Mouse (Mus musculus): ENCODE results near the gene Rbbp4. TPM values are rescaled to one million over a fixed set of nuclear protein-coding genes. Genes with fewer than 3 reads are reported as not detected.
A peak's percentile ranks its signal among the peaks of the same experiment; 100 is the strongest.
"Not testable (repeated sequence)": the region's sequence is repeated elsewhere in the genome, so short reads cannot be mapped to it uniquely, and the experiment has no call there.

The Rbbp4 gene
- total RNA-seq, 2 experiments from 2014 or later, result 115 to 123 TPM

GRCm38 (mm10) chr4:129374219-129374755, 39.1 kb upstream of the Rbbp4 start:
- no peak overlapping the region for H3K27ac ChIP-seq
- no peak; the same call in 1 of the 2 replicates for TF ChIP-seq CTCF (IDR thresholded peaks at IDR 0.05)
- intact Hi-C loops (cut with DNase I), result no loop called here
- no peak overlapping the region for H3K4me3 ChIP-seq
- no peak for DNase-seq (ENCODE audit: extremely low spot score in 1 of 2, low spot score in 2 of 2)

- intact Hi-C loops (cut with DNase I), result no loop called here
- Histone ChIP-seq H3K27ac (no peak overlapping the region), H3K4me3 (no peak overlapping the region)
- TF ChIP-seq CTCF (IDR thresholded peaks at IDR 0.05), result no peak
- DNase-seq (ENCODE audit: extremely low spot score in 1 of 2, low spot score in 2 of 2), result no peak
Measured at GRCm38 (mm10) chr4:129373202-129373976, 38.2 kb upstream of the Rbbp4 start.

GRCm38 (mm10) chr4:129371391-129371790, 36.2 kb upstream of the Rbbp4 start:
- intact Hi-C loops (cut with DNase I), result no loop called here
- no peak; the same call in none of the 2 replicates for TF ChIP-seq CTCF (IDR thresholded peaks at IDR 0.05)
- no peak overlapping the region for H3K27ac ChIP-seq
- DNase-seq (ENCODE audit: extremely low spot score in 1 of 2, low spot score in 2 of 2), result no peak
- H3K4me3 ChIP-seq, result no peak overlapping the region

GRCm38 (mm10) chr4:129365224-129365623, 30.1 kb upstream of the Rbbp4 start:
- TF ChIP-seq CTCF (IDR thresholded peaks at IDR 0.05), result no peak
- Histone ChIP-seq H3K27ac (no peak overlapping the region), H3K4me3 (no peak overlapping the region)
- intact Hi-C loops (cut with DNase I), result no loop called here
- no peak for DNase-seq (ENCODE audit: extremely low spot score in 1 of 2, low spot score in 2 of 2)

GRCm38 (mm10) chr4:129364379-129364778, 29.2 kb upstream of the Rbbp4 start:
- TF ChIP-seq CTCF (IDR thresholded peaks at IDR 0.05), result no peak
- Histone ChIP-seq H3K4me3 (no peak overlapping the region), H3K27ac (no peak overlapping the region)
- DNase-seq (ENCODE audit: extremely low spot score in 1 of 2, low spot score in 2 of 2), result no peak
- intact Hi-C loops (cut with DNase I), result no loop called here

GRCm38 (mm10) chr4:129363463-129363862, 28.3 kb upstream of the Rbbp4 start:
- DNase-seq (ENCODE audit: extremely low spot score in 1 of 2, low spot score in 2 of 2), result no peak
- H3K27ac ChIP-seq, result no peak overlapping the region
- no peak for TF ChIP-seq CTCF (IDR thresholded peaks at IDR 0.05)
- H3K4me3 ChIP-seq, result no peak overlapping the region
- intact Hi-C loops (cut with DNase I), result no loop called here

- Histone ChIP-seq H3K4me3 (no peak overlapping the region), H3K27ac (no peak overlapping the region)
- no peak for TF ChIP-seq CTCF (IDR thresholded peaks at IDR 0.05)
- intact Hi-C loops (cut with DNase I), result no loop called here
- DNase-seq (ENCODE audit: extremely low spot score in 1 of 2, low spot score in 2 of 2), result no peak
Measured at GRCm38 (mm10) chr4:129362771-129363170, 27.6 kb upstream of the Rbbp4 start.

GRCm38 (mm10) chr4:129362238-129362637, 27.1 kb upstream of the Rbbp4 start:
- DNase-seq (ENCODE audit: extremely low spot score in 1 of 2, low spot score in 2 of 2); H3K27ac ChIP-seq; intact Hi-C loops (cut with DNase I); H3K4me3 ChIP-seq: not testable (repeated sequence)

- DNase-seq (ENCODE audit: extremely low spot score in 1 of 2, low spot score in 2 of 2), result no peak
- TF ChIP-seq CTCF (IDR thresholded peaks at IDR 0.05), result no peak
- Histone ChIP-seq H3K4me3 (no peak overlapping the region), H3K27ac (no peak overlapping the region)
- intact Hi-C loops (cut with DNase I), result no loop called here
Measured at GRCm38 (mm10) chr4:129357613-129358163, 22.5 kb upstream of the Rbbp4 start.

- DNase-seq (ENCODE audit: extremely low spot score in 1 of 2, low spot score in 2 of 2), result no peak
- intact Hi-C loops (cut with DNase I), result no loop called here
- H3K27ac ChIP-seq, result no peak overlapping the region
Measured at GRCm38 (mm10) chr4:129354236-129354635, 19.1 kb upstream of the Rbbp4 start.

GRCm38 (mm10) chr4:129353176-129353575, 18.0 kb upstream of the Rbbp4 start:
- no peak for DNase-seq (ENCODE audit: extremely low spot score in 1 of 2, low spot score in 2 of 2)
- no peak for TF ChIP-seq CTCF (IDR thresholded peaks at IDR 0.05)
- intact Hi-C loops (cut with DNase I), result no loop called here
- no peak overlapping the region for H3K4me3 ChIP-seq
- H3K27ac ChIP-seq, result no peak overlapping the region

More at GRCm38 (mm10) chr4:129354236-129354635, 19.1 kb upstream of the Rbbp4 start:
- TF ChIP-seq CTCF (IDR thresholded peaks at IDR 0.05), result no peak
- H3K4me3 ChIP-seq, result no peak overlapping the region

- Histone ChIP-seq H3K4me3 (no peak overlapping the region), H3K27ac (no peak overlapping the region)
- intact Hi-C loops (cut with DNase I), result loop anchor here (2.0 kb wide), 1 partner anchor 56 kb away; no protein-coding TSS in a partner anchor
- no peak for TF ChIP-seq CTCF (IDR thresholded peaks at IDR 0.05)
- peak; percentile 27 to 63 for DNase-seq (ENCODE audit: extremely low spot score in 1 of 2, low spot score in 2 of 2)
Measured at GRCm38 (mm10) chr4:129351111-129351510, 15.9 kb upstream of the Rbbp4 start.
